Mouse (Mus musculus): ENCODE measurements at regions not wholly inside any gene's neighbourhood (a gene's known extent, or its start where the extent isn't known, plus 50 kb on each side); places are given as distances from the start of the nearest gene placed in this dataset.

DNA sequence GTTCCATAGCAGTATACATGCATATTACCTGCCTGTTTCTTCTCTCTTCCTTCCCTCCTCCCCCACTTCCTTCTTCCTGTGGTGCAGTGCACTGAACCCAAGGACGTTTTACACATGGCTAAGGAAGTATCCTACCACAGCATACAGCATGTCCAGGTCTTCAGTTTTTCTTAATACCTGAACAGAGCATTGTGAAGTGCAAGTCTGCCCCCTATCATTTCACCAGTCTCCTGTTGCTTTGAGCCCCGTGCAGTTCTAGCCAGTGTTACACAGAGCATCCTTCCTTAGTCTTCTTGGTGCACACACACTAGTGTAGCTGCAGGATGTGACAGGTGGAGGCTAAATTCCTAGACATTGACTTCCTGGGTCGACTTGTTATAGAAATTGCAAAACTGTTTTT lies 53.7 kb upstream of the Foxb1 start:
- ATAC-seq (ENCODE audit: insufficient number of reproducible peaks, low FRiP score, low TSS enrichment, low read depth), result no peak
- Histone ChIP-seq H3K4me3 (replicated peaks) (no peak overlapping the region), H3K27me3 (no peaks in the 10 kb centered on the region), H3K4me2 (replicated peaks) (no peak overlapping the region), H3K9me3 (replicated peaks) (no peaks in the 10 kb centered on the region), H3K36me3 (no peaks in the 10 kb centered on the region), H3K9ac (no peak overlapping the region), H3K27ac (replicated peaks) (no peak overlapping the region), H3K4me1 (no peaks in the 10 kb centered on the region)
- 52% methylated on average over 3 of the region's 3 CpGs for WGBS

DNA sequence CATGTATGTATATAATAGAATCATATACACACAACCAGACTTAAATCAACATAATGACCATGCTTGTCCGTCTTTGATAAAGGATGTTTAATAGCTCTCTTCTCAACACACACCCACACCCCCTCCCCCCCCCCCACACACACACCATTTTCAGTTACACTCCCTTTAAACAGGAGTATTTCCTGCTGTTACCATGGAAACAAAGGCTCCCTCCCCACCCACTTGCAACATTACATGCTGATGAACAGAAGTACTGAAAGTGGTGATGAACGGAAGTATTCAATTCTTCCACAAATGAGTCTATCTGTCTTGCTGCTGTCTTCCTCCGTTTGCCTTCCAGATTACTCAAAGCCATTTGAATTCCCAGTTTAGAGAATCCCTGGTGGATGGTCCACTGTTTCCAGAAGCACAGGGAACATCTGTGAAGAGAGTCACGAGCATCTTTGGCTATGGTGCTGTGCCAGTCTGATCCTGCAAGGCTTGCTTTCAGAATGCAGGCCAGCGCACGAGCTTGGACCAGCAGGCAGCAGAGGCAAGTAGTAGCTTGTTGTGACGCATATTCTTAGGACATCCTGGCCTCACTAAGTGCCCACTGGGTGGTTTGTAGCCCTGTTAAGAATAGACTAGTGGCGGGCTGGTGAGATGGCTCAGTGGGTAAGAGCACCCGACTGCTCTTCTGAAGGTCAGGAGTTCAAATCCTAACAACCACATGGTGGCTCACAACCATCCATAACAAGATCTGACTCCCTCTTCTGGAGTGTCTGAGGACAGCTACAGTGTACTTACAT lies 62.6 kb upstream of the Foxb1 start:
- H3K9me3 ChIP-seq (replicated peaks), result no peaks in the 10 kb centered on the region
- 64% methylated on average over 9 of the region's 9 CpGs for WGBS
- H3K27me3 ChIP-seq, result no peaks in the 10 kb centered on the region; the same call in 1 of the 2 replicates
- no peak overlapping the region for H3K4me3 ChIP-seq (replicated peaks)
- no peak overlapping the region for H3K27ac ChIP-seq (replicated peaks)
- no peak for ATAC-seq (ENCODE audit: insufficient number of reproducible peaks, low FRiP score, low TSS enrichment, low read depth)
- no peaks in the 10 kb centered on the region for H3K36me3 ChIP-seq
- H3K4me2 ChIP-seq (replicated peaks), result no peak overlapping the region
- no peaks in the 10 kb centered on the region for H3K4me1 ChIP-seq
- H3K9ac ChIP-seq, result no peak overlapping the region

DNA sequence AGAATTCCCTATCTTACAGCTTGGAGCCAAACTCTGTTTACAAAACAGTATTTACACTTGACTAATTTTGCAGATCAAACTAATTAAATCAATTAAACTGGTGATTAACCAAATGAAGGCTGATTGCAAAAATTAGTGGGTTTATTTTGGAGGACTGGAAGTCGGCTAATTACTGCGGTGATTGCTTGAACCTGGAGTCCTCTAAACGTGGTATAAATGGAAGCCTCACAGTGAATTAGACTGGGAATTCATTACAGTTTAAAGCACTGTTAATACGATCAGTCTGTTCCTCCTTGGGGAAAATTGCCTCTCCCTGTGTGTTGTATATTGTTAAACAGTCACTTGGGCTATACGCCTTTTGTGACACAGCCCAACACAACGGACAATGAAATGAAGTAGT lies 67.7 kb upstream of the Foxb1 start:
- Histone ChIP-seq H3K27ac (replicated peaks) (no peak overlapping the region), H3K36me3 (no peaks in the 10 kb centered on the region)
- 51% methylated on average over 6 of the region's 6 CpGs for WGBS

DNA sequence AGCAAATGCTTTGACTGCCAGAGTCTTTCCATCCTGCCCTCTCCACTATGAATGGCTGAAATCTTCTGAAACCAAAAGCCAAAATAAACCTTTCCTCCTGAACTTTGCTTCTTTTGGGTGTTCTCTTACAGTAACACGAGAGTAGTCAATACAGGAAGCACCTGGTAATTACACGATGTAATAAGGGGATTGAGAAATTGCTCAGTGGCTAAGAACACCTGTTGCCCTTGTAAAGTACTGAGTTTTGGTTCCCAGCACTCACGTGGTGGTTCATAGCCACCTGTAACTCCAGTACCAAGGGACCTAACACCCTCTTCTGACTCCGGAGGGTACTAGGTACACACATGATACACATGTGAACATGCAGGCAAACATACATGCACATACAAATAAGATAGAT lies 74.7 kb upstream of the Foxb1 start:
- no peak overlapping the region for H3K9ac ChIP-seq
- WGBS, result 61% methylated on average over 4 of the region's 4 CpGs
- ATAC-seq (ENCODE audit: insufficient number of reproducible peaks, low FRiP score, low TSS enrichment, low read depth), result no peak
- no peaks in the 10 kb centered on the region for H3K36me3 ChIP-seq
- no peak overlapping the region for H3K4me2 ChIP-seq (replicated peaks)
- no peaks in the 10 kb centered on the region for H3K9me3 ChIP-seq (replicated peaks)
- H3K4me1 ChIP-seq, result no peaks in the 10 kb centered on the region
- H3K4me3 ChIP-seq (replicated peaks), result no peak overlapping the region
- H3K27ac ChIP-seq (replicated peaks), result no peak overlapping the region
- H3K27me3 ChIP-seq, result no peaks in the 10 kb centered on the region

More for the DNA sequence above, 67.7 kb upstream of the Foxb1 start:
- H3K9ac ChIP-seq, result no peak overlapping the region
- H3K4me1 ChIP-seq, result no peaks in the 10 kb centered on the region
- H3K9me3 ChIP-seq (replicated peaks), result no peaks in the 10 kb centered on the region
- H3K4me3 ChIP-seq (replicated peaks), result no peak overlapping the region
- H3K4me2 ChIP-seq (replicated peaks), result no peak overlapping the region
- no peak for ATAC-seq (ENCODE audit: insufficient number of reproducible peaks, low FRiP score, low TSS enrichment, low read depth)
- H3K27me3 ChIP-seq, result no peaks in the 10 kb centered on the region; the same call in 1 of the 2 replicates

DNA sequence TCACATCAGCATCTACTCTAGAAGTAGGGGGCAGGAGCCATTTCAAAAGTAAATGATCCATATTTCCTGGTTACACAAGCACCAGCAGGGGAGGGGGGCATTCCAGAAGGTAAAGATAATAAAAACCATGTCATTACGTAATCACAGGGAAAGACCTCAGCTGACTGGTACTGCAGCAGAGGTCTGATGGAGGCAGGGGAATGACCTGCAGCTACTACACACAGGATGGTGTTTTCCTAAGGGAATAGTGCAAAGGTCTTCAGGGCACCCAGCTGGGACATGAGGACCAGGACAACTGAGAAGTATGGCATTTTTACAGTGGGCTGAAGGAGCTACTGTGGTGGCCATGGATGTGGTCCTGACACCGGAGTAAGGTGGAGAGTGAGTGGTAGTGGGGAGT lies 78.5 kb upstream of the Foxb1 start:
- Histone ChIP-seq H3K36me3 (no peaks in the 10 kb centered on the region), H3K4me3 (replicated peaks) (no peak overlapping the region), H3K9me3 (replicated peaks) (no peaks in the 10 kb centered on the region), H3K4me1 (no peaks in the 10 kb centered on the region), H3K9ac (no peak overlapping the region), H3K27ac (replicated peaks) (no peak overlapping the region), H3K4me2 (replicated peaks) (no peak overlapping the region), H3K27me3 (no peaks in the 10 kb centered on the region)
- WGBS, result 76% methylated on average over 2 of the region's 2 CpGs
- ATAC-seq (ENCODE audit: insufficient number of reproducible peaks, low FRiP score, low TSS enrichment, low read depth), result no peak

DNA sequence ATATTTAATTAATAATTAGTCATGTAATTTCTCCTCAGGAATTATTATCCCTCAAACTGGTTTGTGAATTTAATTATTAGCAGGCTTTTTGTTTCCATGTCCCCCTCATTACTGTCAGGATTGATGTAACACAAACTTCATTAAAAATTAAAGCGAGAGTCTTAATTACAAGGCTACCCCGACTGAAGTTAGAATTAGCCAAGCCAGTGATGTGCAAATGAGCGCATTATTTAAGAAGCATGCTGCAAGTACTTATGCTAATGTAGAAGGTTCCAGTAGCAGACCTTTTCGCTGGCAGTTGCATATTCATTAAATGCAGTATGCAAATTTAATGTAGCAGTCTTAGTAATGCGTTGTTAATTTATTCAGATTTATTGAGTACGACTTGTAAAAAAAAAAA lies 84.0 kb upstream of the Foxb1 start:
- Histone ChIP-seq H3K27me3 (no peaks in the 10 kb centered on the region), H3K9me3 (replicated peaks) (no peaks in the 10 kb centered on the region), H3K4me1 (no peaks in the 10 kb centered on the region), H3K36me3 (no peaks in the 10 kb centered on the region), H3K4me3 (replicated peaks) (no peak overlapping the region), H3K27ac (replicated peaks) (no peak overlapping the region), H3K9ac (no peak overlapping the region), H3K4me2 (replicated peaks) (no peak overlapping the region)
- WGBS, result 69% methylated on average over 6 of the region's 6 CpGs
- ATAC-seq (ENCODE audit: insufficient number of reproducible peaks, low FRiP score, low TSS enrichment, low read depth), result no peak

DNA sequence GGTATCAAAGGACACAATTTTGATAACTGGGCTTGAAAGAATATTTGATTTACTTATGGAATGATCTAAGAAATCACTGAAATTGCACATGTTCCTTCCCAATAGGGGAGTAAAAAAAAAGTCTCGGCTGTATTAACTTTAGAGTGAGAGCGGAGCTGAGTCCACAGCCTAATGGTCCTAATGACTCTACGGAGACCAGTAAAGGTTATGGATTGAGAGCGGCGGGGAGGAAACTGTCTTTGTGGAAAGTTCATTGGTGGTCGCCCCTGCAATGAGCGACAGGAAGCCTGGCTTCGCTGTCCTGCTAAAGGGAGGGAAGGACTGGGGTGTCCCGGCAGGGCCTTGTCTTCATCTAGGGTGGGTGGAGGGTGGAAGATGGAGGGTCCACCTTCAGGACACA lies 84.5 kb upstream of the Foxb1 start:
- H3K4me3 ChIP-seq (replicated peaks), result no peak overlapping the region
- H3K9ac ChIP-seq, result no peak overlapping the region
- no peak overlapping the region for H3K27ac ChIP-seq (replicated peaks)
- H3K9me3 ChIP-seq (replicated peaks), result no peaks in the 10 kb centered on the region
- no peak overlapping the region for H3K4me2 ChIP-seq (replicated peaks)
- H3K36me3 ChIP-seq, result no peaks in the 10 kb centered on the region
- no peaks in the 10 kb centered on the region for H3K27me3 ChIP-seq
- 73% methylated on average over 9 of the region's 9 CpGs for WGBS
- ATAC-seq (ENCODE audit: insufficient number of reproducible peaks, low FRiP score, low TSS enrichment, low read depth), result no peak
- no peaks in the 10 kb centered on the region for H3K4me1 ChIP-seq

DNA sequence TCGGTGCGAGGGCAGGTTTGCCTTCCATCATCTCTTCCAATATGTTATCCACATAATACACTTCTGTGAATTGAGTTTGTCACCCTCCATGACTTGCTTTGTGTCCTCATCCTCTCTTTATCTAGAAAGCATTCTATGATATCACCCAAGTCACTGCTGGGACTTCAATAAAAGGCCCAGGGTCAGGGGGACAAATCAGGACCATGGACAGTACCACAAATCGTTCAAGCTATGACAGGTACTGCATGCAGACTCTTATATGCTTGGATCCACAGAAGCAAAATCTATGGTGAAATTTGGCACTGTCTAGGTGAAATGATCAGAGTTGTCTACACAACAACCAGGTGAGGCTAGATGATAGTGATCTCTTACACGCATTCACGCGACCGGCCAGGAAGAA lies 95.9 kb upstream of the Foxb1 start:
- Histone ChIP-seq H3K27ac (replicated peaks) (no peak overlapping the region), H3K27me3 (no peaks in the 10 kb centered on the region)

DNA sequence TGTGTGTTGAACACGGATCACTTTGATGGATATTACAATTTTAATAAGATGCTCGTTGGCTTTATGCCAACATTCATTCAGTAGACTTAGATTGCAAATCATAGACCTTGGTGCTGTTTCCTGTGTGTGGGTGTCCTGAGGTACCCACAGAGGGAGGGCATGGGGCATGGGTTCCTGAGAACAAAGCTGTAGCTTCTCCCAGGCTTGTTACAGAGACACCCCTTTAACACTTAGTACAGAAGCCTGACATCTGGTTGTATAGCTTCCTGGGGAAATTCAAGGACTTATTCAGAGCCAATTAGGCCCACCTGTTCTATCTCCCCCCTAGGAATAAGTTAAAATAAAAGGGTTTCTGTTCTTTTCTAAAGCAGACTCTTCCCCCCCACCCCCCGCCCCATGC lies 97.9 kb upstream of the Foxb1 start:
- no peak overlapping the region for H3K4me2 ChIP-seq (replicated peaks)
- H3K36me3 ChIP-seq, result no peaks in the 10 kb centered on the region
- 64% methylated on average over 3 of the region's 3 CpGs for WGBS
- ATAC-seq (ENCODE audit: insufficient number of reproducible peaks, low FRiP score, low TSS enrichment, low read depth), result no peak
- H3K9me3 ChIP-seq (replicated peaks), result no peaks in the 10 kb centered on the region
- no peak overlapping the region for H3K4me3 ChIP-seq (replicated peaks)
- H3K27me3 ChIP-seq, result no peaks in the 10 kb centered on the region
- no peaks in the 10 kb centered on the region for H3K4me1 ChIP-seq
- H3K27ac ChIP-seq (replicated peaks), result no peak overlapping the region
- no peak overlapping the region for H3K9ac ChIP-seq

More for the DNA sequence above, 95.9 kb upstream of the Foxb1 start:
- 86% methylated on average over 7 of the region's 7 CpGs for WGBS
- Histone ChIP-seq H3K9me3 (replicated peaks) (no peaks in the 10 kb centered on the region), H3K4me3 (replicated peaks) (no peak overlapping the region), H3K9ac (no peak overlapping the region), H3K36me3 (no peaks in the 10 kb centered on the region), H3K4me1 (no peaks in the 10 kb centered on the region), H3K4me2 (replicated peaks) (no peak overlapping the region)
- no peak for ATAC-seq (ENCODE audit: insufficient number of reproducible peaks, low FRiP score, low TSS enrichment, low read depth)

DNA sequence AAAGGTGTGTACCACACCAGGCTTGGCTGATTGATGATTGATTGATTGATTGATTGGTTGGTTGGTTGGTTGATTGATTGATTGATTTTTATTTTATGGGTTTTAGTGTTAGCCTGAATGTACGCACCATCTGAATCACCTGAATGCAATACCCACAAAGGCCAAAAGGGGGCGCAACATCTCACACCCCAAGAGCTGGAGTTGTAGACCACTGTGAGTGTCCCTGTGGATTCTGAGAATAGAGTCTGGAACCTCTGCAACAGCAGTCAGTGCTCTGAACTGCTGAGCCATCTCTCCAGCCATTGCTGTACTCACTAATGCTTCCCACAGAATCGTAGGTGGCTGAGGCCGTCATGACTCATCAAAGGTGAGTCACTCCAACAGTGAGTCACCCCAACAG lies 109.4 kb upstream of the Foxb1 start:
- no peaks in the 10 kb centered on the region for H3K9me3 ChIP-seq (replicated peaks)
- no peak for ATAC-seq (ENCODE audit: insufficient number of reproducible peaks, low FRiP score, low TSS enrichment, low read depth)
- H3K36me3 ChIP-seq, result no peaks in the 10 kb centered on the region
- H3K27me3 ChIP-seq, result no peaks in the 10 kb centered on the region
- H3K27ac ChIP-seq (replicated peaks), result no peak overlapping the region
- 83% methylated on average over 4 of the region's 4 CpGs for WGBS
- H3K4me1 ChIP-seq, result no peaks in the 10 kb centered on the region
- no peak overlapping the region for H3K4me2 ChIP-seq (replicated peaks)
- H3K9ac ChIP-seq, result no peak overlapping the region
- H3K4me3 ChIP-seq (replicated peaks), result no peak overlapping the region

DNA sequence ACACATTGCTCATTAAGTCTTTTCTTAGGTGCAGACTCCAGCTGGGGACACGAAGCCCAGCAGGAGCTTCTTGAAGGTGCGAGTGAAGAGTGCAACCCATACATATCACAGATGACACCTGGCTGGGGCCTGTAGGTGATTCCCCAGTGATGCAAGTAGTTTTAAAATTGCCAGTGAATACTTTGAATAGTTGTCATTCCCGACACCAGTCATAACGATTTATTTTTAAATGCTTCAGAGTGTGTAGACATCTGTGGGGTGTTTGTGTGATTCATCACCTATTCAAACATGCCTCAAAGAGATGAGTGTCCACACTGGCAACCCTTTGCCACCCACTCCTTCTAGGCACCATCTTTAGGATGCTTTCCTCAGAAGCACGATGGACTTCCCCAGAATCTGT lies 102.9 kb upstream of the Bnip2 start:
- Histone ChIP-seq H3K4me2 (replicated peaks) (no peak overlapping the region), H3K4me3 (replicated peaks) (no peak overlapping the region), H3K4me1 (no peaks in the 10 kb centered on the region), H3K9me3 (replicated peaks) (no peaks in the 10 kb centered on the region), H3K36me3 (no peaks in the 10 kb centered on the region), H3K27me3 (no peaks in the 10 kb centered on the region), H3K27ac (replicated peaks) (no peak overlapping the region), H3K9ac (no peak overlapping the region)
- ATAC-seq (ENCODE audit: insufficient number of reproducible peaks, low FRiP score, low TSS enrichment, low read depth), result no peak
- 67% methylated on average over 5 of the region's 5 CpGs for WGBS

DNA sequence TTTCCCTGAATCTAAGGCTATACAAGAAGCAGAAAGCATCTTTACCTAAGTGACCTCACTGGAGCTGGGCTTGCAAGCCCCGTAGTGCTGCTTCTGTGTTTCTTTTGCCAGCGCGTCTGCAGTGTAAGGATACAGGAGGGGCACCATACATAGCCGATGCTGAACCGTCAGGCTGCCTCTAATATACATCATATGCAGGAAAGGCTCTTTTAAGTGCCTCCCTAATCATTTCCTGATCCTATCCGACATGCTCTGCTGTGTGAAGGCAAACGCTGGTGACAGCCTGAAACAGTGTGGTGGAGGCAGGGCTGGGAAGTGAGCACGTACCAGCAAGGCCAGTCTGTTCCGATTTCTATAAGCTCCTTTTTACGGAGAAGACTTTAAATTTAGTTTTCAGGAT lies 91.2 kb upstream of the Bnip2 start:
- Histone ChIP-seq H3K36me3 (no peaks in the 10 kb centered on the region), H3K4me1 (peaks cover 6% of the 10 kb centered on the region), H3K27ac (replicated peaks) (no peak overlapping the region), H3K4me2 (replicated peaks) (peak overlapping the region; percentile 25; the same call in 1 of the 2 replicates), H3K9me3 (replicated peaks) (no peaks in the 10 kb centered on the region), H3K27me3 (peaks cover 11% of the 10 kb centered on the region), H3K9ac (no peak overlapping the region), H3K4me3 (replicated peaks) (no peak overlapping the region)
- WGBS, result 26% methylated on average over 10 of the region's 10 CpGs
- ATAC-seq (ENCODE audit: insufficient number of reproducible peaks, low FRiP score, low TSS enrichment, low read depth), result no peak

All from embryonic facial prominence, embryonic 15.5 days (tissue).